34 mouse cellular contexts compared by ENCODE assay signal in genomic region chr4:100534946-100535345, GRCm38 (mm10). TPM values are rescaled to one million over a fixed set of nuclear protein-coding genes. Genes with fewer than 3 reads are reported as not detected.
"Had no signal": no experiment of that assay in that cellular context is flagged by ENCODE, and none has a peak within 500 bp of the region (broad histone marks: within the 10 kb centered on the region; RNA-seq: fewer than 3 reads in every experiment).

No protein-coding gene starts in this region.

- H3K4me3 ChIP-seq: heart, embryonic 12.5 days; kidney, embryonic 15.5 days; limb, embryonic 13.5 days; limb, embryonic 15.5 days; liver, embryonic 12.5 days had no signal

- DNase-seq: gastrocnemius, postnatal 14 days; gastrocnemius, postnatal 36 days; heart, adult 18-20 months; heart, postnatal 14 days; heart, postnatal 36 days; kidney, adult 11 months; kidney, adult 2 months; kidney, adult 9 months; kidney, postnatal 14 days; kidney, postnatal 36 days; layer of hippocampus, adult 9-11 months; layer of hippocampus, postnatal 36 days; left cerebral cortex, postnatal 4 days had no signal

- H3K4me1 ChIP-seq: heart, embryonic 12.5 days; kidney, embryonic 15.5 days; limb, embryonic 15.5 days; liver, embryonic 12.5 days had no signal

- H3K9ac ChIP-seq: heart, embryonic 12.5 days; hindbrain, embryonic 14.5 days; kidney, embryonic 15.5 days; limb, embryonic 13.5 days; limb, embryonic 15.5 days; liver, embryonic 12.5 days; liver, embryonic 14.5 days had no signal

- H3K27ac ChIP-seq: hindbrain, embryonic 14.5 days; kidney, embryonic 15.5 days; kidney, postnatal 0 days; limb, embryonic 13.5 days; limb, embryonic 15.5 days; liver, embryonic 12.5 days; liver, embryonic 14.5 days had no signal

- H3K36me3 ChIP-seq: heart, embryonic 12.5 days; kidney, embryonic 15.5 days; limb, embryonic 13.5 days; limb, embryonic 15.5 days; liver, embryonic 12.5 days had no signal

- H3K9me3 ChIP-seq: heart, embryonic 12.5 days; kidney, embryonic 15.5 days; limb, embryonic 13.5 days; limb, embryonic 15.5 days; liver, embryonic 12.5 days had no signal

- H3K27me3 ChIP-seq: kidney, embryonic 15.5 days; liver, embryonic 12.5 days had no signal

- H3K4me2 ChIP-seq: heart, embryonic 12.5 days; hindbrain, embryonic 14.5 days; kidney, embryonic 15.5 days; limb, embryonic 13.5 days; limb, embryonic 15.5 days; liver, embryonic 12.5 days had no signal

- ATAC-seq: hindbrain, embryonic 16.5 days; intestine, embryonic 16.5 days; liver, embryonic 12.5 days had no signal

RNA-seq across cellular contexts. Expression of gene Ube2u, which starts 56.3 kb away (rescaled TPM):
- total RNA-seq: gastrocnemius, adult 18-20 months; gastrocnemius, adult 8-10 months; gastrocnemius, postnatal 14 days; gastrocnemius, postnatal 36 days; heart, adult 18-20 months; heart, adult 8-10 months; heart, postnatal 14 days; heart, postnatal 36 days; hematopoietic stem cell, adult 5-6 weeks; layer of hippocampus, adult 18-20 months; layer of hippocampus, adult 8-10 months; layer of hippocampus, postnatal 14 days; layer of hippocampus, postnatal 36 days; left cerebral cortex, adult 18-20 months; left cerebral cortex, postnatal 10 days; left cerebral cortex, postnatal 25 days; left cerebral cortex, postnatal 4 days had no signal
- polyA plus RNA-seq: intestine, embryonic 16.5 days; large intestine, adult 2 months had no signal
